Mouse (Mus musculus): ENCODE results near the gene Cyp4v3. TPM values are rescaled to one million over a fixed set of nuclear protein-coding genes. Genes with fewer than 3 reads are reported as not detected.

The Cyp4v3 gene
- polyA plus RNA-seq, 1 experiment: 2.1 TPM

DNA sequence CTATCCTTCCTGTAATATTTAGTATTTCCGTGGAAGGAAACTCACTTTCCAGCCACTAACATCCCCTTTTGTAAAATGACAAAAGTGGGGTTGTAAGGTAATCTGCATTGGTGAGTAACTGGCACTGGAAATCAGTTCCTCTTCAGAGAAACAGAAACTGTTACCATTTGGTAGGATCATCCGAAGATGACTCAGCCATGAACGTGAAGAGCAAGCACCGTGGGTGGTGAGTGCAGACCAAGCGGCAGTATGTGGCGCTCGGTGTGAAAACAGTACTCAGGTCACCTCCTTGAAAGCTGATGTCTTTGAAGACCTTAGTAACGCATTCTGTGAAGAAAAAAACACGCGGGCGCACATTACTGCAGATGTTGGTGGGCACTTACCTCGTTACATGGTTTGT is 78.0 kb downstream of the Cyp4v3 start:
- no peaks in the 10 kb centered on the region for H3K4me1 ChIP-seq (ENCODE audit: control insufficient read depth, insufficient read depth, insufficient read length)
- no peaks in the 10 kb centered on the region for H3K27me3 ChIP-seq (ENCODE audit: control insufficient read depth, insufficient read depth, low read length)
- no peak overlapping the region for H3K4me3 ChIP-seq (ENCODE audit: extremely low read depth, insufficient read depth, insufficient read length)
- H3K27ac ChIP-seq (ENCODE audit: insufficient read depth, low read length): no peak overlapping the region
- no peak for DNase-seq (ENCODE audit: low read depth in 1 of 2, low spot score in 2 of 2)
- TF ChIP-seq POLR2A (IDR thresholded peaks at IDR 0.05; ENCODE audit: low read depth, low read length) (no peak), CTCF (IDR thresholded peaks at IDR 0.05; ENCODE audit: extremely low read depth, insufficient read depth, insufficient read length, insufficient replicate concordance) (no peak)
- WGBS: 88% methylated on average over 12 of the region's 12 CpGs
- no peaks in the 10 kb centered on the region for H3K36me3 ChIP-seq (ENCODE audit: control insufficient read depth, insufficient read depth, low read length)

Other genes with a start within 250 kb of the Cyp4v3 start
- gene F11, start 71.2 kb downstream of the Cyp4v3 start, polyA plus RNA-seq (2012; rRNA removed): not detected in 2 replicates
- 0.02 TPM in 2 replicates for gene Klkb1, start 38.4 kb downstream of the Cyp4v3 start, polyA plus RNA-seq (2012; rRNA removed)
- not detected in 2 replicates for gene Gm45753, start 24.8 kb downstream of the Cyp4v3 start, polyA plus RNA-seq (2012; rRNA removed)
- 2.1 and 2.3 TPM in 2 replicates for gene Fam149a, start 49.1 kb upstream of the Cyp4v3 start, polyA plus RNA-seq (2012; rRNA removed)
- 2.1 and 2.2 TPM in 2 replicates for gene Tlr3, start 77.9 kb upstream of the Cyp4v3 start, polyA plus RNA-seq (2012; rRNA removed)
- 25.4 and 28.5 TPM in 2 replicates for gene Sorbs2, start 174.6 kb upstream of the Cyp4v3 start, polyA plus RNA-seq (2012; rRNA removed)

Data from spleen, adult 2 months (tissue).